Mouse (Mus musculus): ENCODE measurements around the gene Foxa2.

Foxa2 gene

DNA sequence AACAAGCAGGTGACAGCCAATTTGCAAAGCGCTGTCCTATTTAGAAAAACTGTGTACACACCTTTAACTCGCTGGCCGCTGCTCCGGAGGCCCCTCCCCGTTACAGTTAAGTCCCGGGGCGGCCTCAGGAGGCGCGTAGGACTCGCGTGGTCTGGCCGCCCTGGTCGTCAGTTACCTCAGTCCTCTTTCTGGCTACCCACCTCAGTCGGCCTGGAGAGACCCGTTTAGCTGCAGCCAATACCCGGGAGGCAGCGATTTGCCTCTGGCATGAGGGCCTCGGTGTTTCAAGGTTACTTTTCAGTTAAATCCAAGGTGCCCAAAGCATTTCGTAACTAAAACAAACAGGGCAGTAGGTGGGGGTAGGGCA, at the start of gene Foxa2:
Gene Foxa2, minus strand, starts transcription at position 171 of the 367 bp plus-strand sequence.
- DNase-seq (ENCODE audit: extremely low spot score): no peak

DNA sequence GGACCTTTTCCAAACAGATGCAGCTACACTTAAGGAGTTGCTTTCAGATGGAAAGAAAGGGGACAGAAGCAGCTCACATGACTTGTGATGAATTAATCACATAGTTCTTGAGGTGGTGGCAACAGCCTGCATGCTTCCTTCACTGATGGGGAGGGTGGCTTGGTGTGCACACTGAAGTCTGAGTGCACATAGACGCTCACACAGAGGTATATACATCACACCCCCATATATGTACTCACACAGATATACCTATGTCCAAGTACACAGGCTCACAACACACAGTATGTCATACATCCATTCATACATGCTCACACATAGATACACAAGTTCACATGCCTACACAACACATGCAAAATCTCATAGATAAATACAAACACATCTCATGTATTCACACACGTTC, 45.3 kb upstream of the Foxa2 start:
- no peak for DNase-seq (ENCODE audit: extremely low spot score)

DNA sequence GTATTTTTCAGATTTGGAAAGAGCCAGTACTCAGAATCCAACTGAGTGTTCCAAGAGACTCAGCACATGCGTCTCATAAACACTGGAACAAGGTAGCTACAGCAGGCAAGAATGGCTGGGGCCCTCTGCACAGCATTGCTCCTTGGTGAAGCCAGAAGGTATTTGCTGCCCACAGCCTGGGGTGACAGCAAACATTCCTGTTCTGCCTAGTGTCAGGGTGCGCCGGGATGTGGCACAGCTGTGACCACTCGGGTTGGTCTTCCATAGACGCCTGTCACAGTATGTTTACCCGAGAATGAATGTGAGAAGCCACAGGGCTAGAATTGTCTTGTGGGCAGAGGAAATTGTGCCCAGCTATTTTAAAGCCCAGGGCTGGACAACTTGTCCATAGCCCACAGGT, 44.9 kb upstream of the Foxa2 start:
- DNase-seq (ENCODE audit: extremely low spot score): no peak

DNA sequence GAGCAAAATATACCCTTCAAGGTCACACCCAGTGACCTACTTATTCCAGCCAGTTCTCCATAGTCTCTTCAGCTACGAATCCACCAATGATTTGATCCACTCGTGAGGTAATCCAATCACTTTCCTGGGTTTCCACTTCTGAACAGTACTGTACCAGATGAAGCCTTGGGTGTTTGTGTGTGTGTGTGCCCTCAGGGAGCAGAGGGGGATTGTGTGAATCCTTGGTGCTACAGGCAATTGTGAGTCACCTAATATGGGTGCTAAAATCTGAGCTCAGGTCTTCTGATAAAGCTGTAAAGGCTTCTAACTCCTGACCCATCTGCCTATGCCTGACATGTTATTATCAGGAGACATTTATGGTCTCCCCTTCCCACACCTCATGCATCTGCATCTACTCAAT, 43.3 kb upstream of the Foxa2 start:
- DNase-seq (ENCODE audit: extremely low spot score): no peak

DNA sequence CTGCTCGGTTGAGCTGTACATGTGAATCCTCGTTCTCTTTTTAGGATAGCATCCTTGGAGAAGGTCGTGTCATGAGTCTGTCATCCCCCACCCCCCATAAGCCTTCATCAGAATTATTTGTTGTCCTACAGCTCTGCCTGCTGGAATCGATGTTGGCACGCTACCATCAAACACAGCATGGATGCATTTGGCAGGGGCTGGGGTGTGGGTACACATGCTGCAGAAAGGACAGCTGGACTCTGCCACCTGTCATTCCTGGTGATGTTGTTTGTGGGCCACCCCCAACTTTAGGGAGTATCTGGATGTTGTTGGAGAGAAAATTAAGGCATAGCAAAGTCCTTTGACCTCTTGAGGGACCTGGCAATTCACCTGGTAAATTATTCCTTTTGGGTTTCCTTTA, 38.8 kb upstream of the Foxa2 start:
- DNase-seq (ENCODE audit: extremely low spot score): no peak

DNA sequence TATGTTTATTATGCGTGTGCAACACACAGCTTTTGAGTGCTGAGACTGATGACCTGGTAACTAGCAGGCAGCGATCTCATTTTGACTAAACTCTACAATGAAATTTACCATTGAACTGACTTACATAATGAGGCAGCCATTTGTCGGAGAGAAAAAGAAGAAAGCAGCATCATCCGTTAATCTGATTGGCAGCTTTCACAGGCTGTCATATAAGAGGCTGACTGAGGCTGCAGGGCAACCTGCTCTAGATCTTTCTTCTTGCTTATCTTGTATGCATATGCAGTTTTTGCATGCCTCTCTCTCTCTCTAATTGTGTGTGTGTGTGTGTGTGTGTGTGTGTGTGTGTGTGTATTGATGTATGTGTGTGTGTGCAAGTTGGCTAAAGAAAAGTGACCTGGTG, 38.4 kb upstream of the Foxa2 start:
- DNase-seq (ENCODE audit: extremely low spot score): no peak

DNA sequence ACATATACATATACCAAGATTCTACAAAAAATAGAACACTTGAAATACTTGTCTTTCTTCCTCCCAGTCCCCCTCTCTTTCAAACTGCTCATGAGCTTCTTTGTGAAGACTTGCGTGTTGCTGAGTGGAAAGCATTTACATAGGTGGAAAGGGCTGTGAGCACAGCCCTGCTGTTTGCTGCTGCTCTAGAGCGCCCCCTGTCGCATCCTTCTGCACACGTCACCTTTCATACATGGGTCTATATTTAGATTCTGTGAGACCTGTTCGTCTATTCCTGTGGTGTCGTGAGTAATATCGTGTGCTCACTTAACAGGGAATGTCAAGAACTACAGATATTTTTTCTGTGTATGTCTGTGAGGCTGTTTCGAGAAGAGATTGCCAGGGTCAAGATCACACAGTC, 35.5 kb upstream of the Foxa2 start:
- DNase-seq (ENCODE audit: extremely low spot score): peak; percentile 47

DNA sequence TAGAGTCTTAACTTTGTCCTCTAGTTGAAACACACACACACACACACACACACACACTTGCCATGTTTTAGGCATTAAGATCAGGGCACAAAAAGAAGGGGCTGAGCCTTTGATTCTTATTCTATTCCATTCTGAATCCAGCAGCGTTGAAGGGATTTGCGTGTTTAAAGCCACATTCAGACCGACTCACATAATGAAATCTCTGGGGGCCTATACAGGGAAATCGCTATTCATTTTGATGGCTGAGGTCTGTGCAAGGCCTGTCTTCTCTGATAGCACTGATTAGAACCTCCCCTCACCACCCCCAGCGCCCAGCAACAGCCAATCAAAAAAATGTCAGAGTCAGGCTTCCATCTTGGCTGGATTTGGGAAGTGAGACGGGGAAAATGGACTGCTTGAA, 13.9 kb upstream of the Foxa2 start:
- no peak for DNase-seq (ENCODE audit: extremely low spot score)

DNA sequence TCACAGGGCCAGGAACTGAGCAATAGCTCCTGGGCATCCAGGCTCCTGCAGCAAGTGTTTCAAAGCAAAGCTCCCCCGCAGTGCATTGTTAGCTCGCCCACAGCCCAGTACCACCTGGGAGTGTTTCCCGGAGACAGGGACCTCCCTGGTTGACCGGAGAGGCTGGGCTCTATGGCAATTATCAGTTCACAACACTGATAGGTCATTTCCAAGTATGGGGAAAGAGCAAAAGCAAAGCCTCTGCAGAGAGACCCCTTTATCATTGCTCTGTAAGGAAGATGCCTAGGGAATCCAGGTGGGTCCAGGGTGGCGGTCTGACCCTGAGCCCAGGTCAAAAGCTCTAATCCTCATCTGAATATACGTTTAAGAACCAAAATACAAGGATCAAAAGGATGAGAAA, 6.6 kb upstream of the Foxa2 start:
- DNase-seq (ENCODE audit: extremely low spot score): no peak

DNA sequence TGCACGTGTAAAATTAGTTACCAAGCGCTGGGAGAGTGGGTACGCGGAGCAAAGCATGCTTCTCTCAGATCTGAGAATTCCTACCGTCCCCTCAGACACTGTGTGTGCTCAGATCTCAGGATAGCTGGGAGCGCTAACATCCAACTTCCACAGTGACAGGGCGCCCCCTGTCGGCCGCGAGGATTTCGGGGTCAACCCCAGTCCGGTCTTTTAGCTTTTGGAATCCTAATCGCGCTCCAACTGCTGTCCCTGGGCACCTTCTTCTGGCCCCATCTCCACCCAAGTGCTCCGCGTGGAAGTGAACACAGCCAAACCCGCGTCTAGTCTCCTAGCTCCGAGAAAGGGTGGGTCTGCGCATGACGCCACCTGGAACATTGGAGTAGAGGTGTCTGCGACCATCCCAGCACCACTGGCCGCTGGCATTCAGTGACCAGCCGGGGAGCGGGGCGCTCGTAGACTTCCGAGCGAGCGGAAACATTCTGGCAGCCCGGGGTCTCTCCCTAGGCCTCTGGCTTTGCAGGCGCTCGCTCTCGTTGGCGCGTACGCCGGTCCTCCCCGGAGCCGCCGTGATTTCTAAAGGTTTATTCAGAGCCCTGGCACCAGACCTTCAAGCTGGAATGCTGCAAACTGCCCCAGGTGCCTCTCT, 1.8 kb upstream of the Foxa2 start:
- peak; percentile 90 for DNase-seq (ENCODE audit: extremely low spot score)

DNA sequence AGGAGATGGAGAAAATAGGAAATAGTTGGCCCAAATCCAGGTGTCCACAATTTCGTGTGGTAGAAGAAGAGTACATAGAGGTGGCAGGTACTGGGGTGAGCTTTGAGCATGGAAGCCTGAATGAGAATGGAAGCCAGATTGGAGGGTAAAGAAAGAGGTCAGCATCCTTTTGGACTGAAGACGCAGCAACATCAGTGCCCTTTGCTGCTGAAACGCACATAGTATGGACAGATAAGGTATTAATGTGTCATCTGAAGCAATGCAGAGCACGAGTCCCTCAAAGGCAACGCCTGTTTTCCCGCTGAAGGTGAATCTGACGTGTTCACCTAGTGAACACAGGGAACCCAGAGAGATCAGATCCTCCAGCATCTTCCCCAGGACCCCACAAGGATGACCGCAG, 842 bp upstream of the Foxa2 start:
- DNase-seq (ENCODE audit: extremely low spot score): no peak

DNA sequence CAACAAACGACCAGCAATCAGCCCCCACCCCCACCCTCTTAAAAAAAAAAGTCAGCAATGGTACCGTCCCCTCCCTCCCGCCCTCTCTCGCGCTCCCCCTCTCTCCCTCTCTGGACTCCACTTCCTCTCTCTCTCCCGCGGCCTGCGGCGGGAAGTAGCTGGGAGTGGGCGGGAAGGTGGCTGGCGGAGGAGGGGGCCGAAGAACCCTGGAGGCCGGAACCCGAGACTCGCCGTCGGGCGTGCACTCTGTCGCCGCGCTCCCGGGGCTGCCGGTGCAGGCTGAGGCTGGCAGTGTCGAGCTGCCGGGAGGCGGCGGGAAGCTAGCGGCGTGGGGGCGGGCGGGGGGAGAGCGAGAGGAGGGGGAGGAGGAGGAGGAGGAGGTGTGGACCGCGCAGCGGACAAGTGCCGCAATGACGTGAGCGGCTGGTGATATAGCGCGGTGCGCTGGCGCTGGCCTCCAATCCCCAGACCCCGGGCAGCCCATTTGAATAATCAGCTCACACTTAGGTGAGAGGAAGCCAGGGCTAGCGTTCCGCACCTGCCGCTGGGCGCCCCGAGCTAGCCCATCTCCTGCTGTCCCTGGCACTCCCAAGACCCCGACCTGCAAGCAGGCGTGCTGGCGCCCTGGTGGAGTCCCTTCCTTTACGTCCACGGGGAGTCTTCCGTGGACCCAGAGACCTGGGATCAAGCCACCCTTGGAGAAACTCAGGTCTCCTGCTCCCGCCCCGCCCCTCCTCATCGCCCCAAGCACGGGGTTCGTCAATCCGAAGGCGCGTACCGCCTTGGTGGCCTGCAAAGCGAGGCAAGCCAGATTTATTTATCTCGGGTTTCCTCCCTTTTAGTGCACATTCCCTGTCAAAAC, 601 bp downstream of the Foxa2 start:
- no peak for DNase-seq (ENCODE audit: extremely low spot score)

DNA sequence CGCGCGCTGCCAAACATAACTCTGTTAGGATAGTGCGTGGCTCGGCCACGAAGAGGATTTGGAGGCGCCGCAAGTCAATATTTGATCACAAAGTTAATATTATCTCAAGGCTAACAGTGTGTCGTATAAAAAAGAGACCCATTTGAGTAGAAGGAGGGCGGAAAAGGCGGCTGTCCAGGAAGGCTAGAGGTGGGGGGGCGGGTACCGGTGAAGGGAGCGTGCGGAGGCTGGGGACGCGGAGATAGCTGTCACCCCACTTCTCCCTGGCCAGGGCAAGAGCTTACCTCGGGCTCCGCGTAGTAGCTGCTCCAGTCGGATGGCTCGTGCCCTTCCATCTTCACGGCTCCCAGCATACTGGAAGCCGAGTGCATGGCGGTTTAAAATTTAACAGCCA, 1.2 kb downstream of the Foxa2 start:
- no peak for DNase-seq (ENCODE audit: extremely low spot score)

DNA sequence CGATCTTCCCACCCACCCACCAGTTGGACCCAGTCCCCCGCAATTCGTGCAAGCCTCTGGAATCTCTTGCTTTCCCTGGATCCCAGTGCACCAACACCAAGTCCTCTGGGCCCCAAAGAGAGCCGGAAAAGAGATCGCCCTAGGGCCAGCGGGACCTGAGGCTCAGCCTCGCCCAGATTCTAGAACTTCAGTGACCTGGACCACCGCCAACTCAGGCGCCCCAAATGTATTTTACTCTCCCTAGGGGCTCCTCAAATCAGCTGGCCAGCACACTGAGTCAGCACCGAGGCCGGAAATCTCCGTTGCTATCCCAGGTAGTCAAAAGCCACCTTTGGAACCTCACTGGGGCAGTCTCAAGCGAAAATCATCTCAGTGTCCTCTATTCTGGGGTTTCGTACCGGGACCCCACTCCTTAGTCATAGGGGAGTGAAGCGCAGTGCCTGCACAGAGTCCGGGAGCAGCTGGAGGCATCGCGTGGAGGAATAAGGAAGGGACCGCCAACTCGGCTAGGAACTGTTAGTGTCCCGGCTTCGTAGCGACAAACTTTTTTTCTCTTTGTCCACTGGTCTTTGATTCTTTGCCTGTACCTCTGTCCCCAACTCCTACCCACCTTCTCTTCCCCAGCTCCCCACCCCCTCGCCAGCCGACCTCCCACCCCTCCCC, 1.8 kb downstream of the Foxa2 start:
- DNase-seq (ENCODE audit: extremely low spot score): no peak

DNA sequence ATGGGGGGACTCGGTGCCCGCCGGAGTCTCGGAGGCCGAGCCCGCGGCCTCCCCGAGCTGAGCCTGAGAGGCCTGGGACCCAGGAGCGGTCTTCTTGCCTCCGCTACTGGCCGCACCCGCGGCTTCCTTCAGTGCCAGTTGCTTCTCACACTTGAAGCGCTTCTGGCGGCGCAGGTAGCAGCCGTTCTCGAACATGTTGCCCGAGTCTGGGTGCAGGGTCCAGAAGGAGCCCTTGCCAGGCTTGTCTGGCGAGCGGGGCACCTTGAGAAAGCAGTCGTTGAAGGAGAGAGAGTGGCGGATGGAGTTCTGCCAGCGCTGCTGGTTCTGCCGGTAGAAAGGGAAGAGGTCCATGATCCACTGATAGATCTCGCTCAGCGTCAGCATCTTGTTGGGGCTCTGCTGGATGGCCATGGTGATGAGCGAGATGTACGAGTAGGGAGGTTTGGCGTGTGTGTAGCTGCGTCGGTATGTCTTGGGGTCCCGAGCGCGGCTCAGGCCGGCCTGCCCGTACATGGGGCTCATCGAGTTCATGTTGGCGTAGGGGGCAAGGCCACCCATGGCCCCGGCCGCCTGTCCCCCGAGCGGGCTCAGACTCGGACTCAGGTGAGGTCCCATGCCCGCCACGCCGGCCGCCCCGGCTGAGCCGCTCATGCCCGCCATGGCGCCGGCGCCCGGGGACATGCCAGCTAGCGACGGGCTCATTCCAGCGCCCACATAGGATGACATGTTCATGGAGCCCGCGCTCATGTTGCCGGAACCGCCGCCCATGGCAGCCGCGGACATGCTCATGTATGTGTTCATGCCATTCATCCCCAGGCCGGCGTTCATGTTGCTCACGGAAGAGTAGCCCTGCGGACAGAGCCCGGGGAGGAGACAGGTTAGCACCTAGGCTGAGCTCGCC, 2.5 kb downstream of the Foxa2 start:
- no peak for DNase-seq (ENCODE audit: extremely low spot score)

DNA sequence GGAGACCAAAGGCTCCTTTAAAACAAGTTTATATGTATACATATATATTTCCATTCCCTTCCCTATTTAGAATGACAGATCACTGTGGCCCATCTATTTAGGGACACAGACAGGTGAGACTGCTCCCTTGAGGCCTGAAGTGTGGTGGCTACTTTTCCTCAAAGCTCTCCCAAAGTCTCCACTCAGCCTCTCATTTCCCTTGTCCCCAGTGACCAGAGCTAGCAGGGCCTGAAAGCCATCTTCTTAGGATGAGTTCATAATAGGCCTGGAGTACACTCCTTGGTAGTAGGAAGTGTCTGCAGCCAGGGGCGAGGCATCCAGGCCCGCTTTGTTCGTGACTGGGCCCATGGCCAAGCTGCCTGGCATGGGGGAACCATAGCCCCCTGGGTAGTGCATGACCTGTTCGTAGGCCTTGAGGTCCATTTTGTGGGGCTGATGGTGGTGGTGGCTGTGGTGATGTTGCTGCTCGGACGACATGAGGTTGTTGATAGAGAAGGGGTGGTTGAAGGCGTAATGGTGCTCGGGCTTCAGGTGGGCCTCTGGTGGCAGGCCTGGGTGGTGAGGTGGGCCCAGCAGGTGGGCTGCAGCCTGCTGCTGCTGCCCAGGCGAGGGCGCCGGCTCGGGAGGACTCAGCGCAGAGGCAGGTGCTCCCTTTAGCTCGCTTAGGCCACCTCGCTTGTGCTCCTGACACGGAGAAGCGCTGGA, 3.3 kb downstream of the Foxa2 start:
- no peak for DNase-seq (ENCODE audit: extremely low spot score)

DNA sequence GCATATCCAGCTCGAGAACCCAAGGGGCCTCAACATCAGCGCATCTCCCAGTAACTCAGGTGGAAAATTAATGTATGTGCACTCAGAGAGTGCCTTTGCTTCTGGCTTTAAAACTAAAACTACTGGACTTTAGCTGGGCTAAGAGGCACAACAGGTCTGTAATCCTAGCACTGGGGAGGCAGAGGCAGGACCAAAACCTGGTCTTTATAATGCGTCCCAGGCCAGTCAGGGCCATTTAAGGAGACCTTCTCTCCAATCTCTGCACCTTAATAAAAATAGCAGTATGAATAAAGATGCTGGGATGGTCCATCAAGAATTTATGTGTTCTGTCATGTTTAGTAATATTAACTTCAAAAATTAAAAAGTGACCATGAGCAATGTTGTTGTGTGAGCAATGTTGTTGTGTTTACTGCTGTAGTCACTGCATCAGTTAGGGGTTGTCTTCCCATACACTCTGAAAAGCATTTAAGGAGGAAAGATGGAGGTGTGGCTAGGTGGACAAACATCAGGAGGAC, 4.6 kb downstream of the Foxa2 start:
- no peak for DNase-seq (ENCODE audit: extremely low spot score)

DNA sequence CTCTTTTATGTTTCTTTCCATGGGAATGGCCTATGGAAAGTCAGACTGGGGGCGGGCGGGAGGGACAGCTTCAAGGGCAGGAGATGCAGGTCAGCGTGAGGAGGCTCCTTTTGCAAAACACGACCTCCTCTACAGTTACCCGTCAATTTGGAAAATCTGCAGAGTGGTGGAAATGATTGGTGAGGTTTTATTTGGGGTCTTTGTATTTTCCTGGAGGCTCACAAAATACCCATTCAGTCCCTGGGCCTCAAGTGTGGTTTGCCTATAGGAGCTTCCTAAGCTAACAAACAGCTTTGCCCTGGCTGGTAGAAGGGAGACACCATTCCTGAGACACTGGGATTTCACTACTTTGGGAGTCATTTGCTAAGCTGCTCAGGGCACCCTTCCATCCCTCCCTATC, 5.4 kb downstream of the Foxa2 start:
- no peak for DNase-seq (ENCODE audit: extremely low spot score)

DNA sequence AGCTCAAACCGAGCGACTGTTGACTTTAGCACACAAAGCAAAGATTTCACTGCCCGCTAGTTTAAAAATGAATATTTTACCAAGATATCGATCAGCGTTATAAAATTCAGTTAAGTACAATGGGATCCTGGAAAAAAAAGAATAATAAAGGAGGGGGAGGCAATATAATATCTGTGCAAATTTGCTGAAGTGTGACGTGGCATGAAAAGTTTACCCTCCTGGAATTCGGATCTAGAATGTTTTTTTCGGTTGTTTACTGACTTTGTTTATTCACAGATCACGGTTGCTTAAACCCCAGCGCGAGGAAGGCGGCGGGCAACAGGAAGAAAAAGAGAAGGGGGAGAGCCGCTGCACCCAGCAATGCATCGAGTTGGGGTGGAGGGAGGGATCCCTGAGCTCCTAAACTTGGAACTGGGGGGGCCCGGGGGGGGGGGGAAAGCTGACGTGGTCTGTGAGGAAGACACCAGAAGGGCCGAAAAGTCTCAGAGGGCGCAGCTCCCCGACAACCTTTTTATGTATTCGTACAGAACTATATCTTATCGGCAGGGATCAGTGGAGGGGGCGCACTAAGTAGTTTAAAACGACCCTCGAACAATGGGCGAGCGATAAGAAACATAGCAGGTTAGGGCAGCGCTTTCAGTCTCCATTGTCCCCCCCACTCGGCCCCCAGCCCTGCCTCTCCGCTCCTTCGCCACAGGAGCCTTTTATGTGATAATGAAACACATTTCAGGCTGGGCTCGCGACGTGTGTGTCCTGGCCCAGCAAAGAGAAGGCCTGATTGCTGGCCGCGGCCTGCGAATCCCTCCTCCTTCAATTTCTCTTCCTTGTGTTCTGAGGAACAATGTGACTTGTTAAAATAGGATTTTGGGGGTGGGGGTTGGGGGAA, 6.3 kb downstream of the Foxa2 start:
- peak; percentile 61 for DNase-seq (ENCODE audit: extremely low spot score)
